ENCODE assay signal across 10 mouse cellular contexts in genomic region chr5:21527488-21527911, GRCm38 (mm10). TPM values are rescaled to one million over a fixed set of nuclear protein-coding genes. Genes with fewer than 3 reads are reported as not detected.
DNase-seq lines count a peak whose midpoint lies in the region; ATAC-seq and TF ChIP-seq lines count a peak whose summit lies in the region.
"Had no signal": no experiment of that assay in that cellular context is flagged by ENCODE, and none has a peak within 500 bp of the region (broad histone marks: within the 10 kb centered on the region; RNA-seq: fewer than 3 reads in every experiment).

No protein-coding gene starts in this region.

- TF ChIP-seq POLR2A in lung, adult 2 months (IDR thresholded peaks at IDR 0.05; ENCODE audit: borderline replicate concordance, extremely low read depth, low read depth, low read length), result no peak

- H3K9ac ChIP-seq in midbrain, postnatal 0 days (replicated peaks; ENCODE audit: low read length, poor library complexity, severe bottlenecking), result no peak overlapping the region
- no peak overlapping the region for H3K9ac ChIP-seq in stomach, embryonic 15.5 days

- no peaks in the 10 kb centered on the region for H3K27me3 ChIP-seq in midbrain, embryonic 10.5 days (ENCODE audit: low read depth, poor library complexity, severe bottlenecking)
- H3K27me3 ChIP-seq in midbrain, postnatal 0 days (ENCODE audit: insufficient read depth, low read length), result no peaks in the 10 kb centered on the region
- H3K27me3 ChIP-seq in stomach, embryonic 15.5 days (replicated peaks), result no peaks in the 10 kb centered on the region

- H3K36me3 ChIP-seq in midbrain, embryonic 10.5 days, result no peaks in the 10 kb centered on the region
- H3K36me3 ChIP-seq in midbrain, postnatal 0 days (ENCODE audit: insufficient read depth, low read length), result no peaks in the 10 kb centered on the region
- H3K36me3 ChIP-seq in stomach, embryonic 15.5 days, result no peaks in the 10 kb centered on the region

- DNase-seq in midbrain, embryonic 10.5 days (ENCODE audit: low spot score), result no peak
- DNase-seq in midbrain, postnatal 0 days (ENCODE audit: low spot score), result no peak
- DNase-seq in heart, adult 18-20 months, result peak; percentile 61 to 79
- peak; percentile 23 for DNase-seq in lung, adult 2 months
- DNase-seq in cerebellum, postnatal 36 days, result no peak
- no peak for DNase-seq in thymus, adult 18-20 months
- DNase-seq: right cerebral cortex, postnatal 25 days had no signal

- H3K4me1 ChIP-seq in midbrain, embryonic 10.5 days, result peaks cover 22% of the 10 kb centered on the region
- H3K4me1 ChIP-seq in midbrain, postnatal 0 days (ENCODE audit: insufficient read depth, low read length), result no peaks in the 10 kb centered on the region
- peaks cover 3% of the 10 kb centered on the region for H3K4me1 ChIP-seq in lung, adult 2 months (ENCODE audit: control insufficient read depth, insufficient read depth, low read length)
- peaks cover 7% of the 10 kb centered on the region; the same call in 1 of the 2 replicates for H3K4me1 ChIP-seq in stomach, embryonic 15.5 days

- TF ChIP-seq CTCF in midbrain, postnatal 0 days (IDR thresholded peaks at IDR 0.05), result no peak
- TF ChIP-seq CTCF in lung, adult 2 months (IDR thresholded peaks at IDR 0.05; ENCODE audit: insufficient read depth, low read length), result no peak

- peak overlapping the region; percentile 69 for H3K27ac ChIP-seq in midbrain, embryonic 10.5 days (replicated peaks)
- H3K27ac ChIP-seq in midbrain, postnatal 0 days (ENCODE audit: low read depth, low read length), result no peak overlapping the region
- peak overlapping the region; percentile 74 for H3K27ac ChIP-seq in stomach, embryonic 15.5 days

- no peak overlapping the region for H3K4me3 ChIP-seq in midbrain, embryonic 10.5 days
- H3K4me3 ChIP-seq in midbrain, postnatal 0 days (ENCODE audit: low read depth, low read length), result no peak overlapping the region
- H3K4me3 ChIP-seq in lung, adult 2 months (replicated peaks; ENCODE audit: extremely low read depth, low read depth, low read length), result no peak overlapping the region
- H3K4me3 ChIP-seq in stomach, embryonic 15.5 days (replicated peaks), result no peak overlapping the region

- ATAC-seq in midbrain, postnatal 0 days (ENCODE audit: low FRiP score), result no peak
- ATAC-seq in stomach, embryonic 15.5 days (ENCODE audit: insufficient read depth, low FRiP score, low read depth), result peak; percentile 59; the same call in 1 of the 2 replicates
- no peak for ATAC-seq in monocyte, adult 5-6 weeks (replicated peaks; ENCODE audit: insufficient number of reproducible peaks, low FRiP score, low TSS enrichment, poor library complexity, severe bottlenecking)

- no peak overlapping the region for H3K4me2 ChIP-seq in midbrain, postnatal 0 days (ENCODE audit: low read depth, low read length, poor library complexity, severe bottlenecking)
- H3K4me2 ChIP-seq in stomach, embryonic 15.5 days, result no peak overlapping the region
- H3K4me2 ChIP-seq: midbrain, embryonic 11.5 days had no signal

- peaks cover 6% of the 10 kb centered on the region; the same call in 1 of the 2 replicates for H3K9me3 ChIP-seq in midbrain, embryonic 10.5 days (replicated peaks)
- H3K9me3 ChIP-seq in midbrain, postnatal 0 days (ENCODE audit: low read length), result no peaks in the 10 kb centered on the region
- H3K9me3 ChIP-seq in stomach, embryonic 15.5 days, result no peaks in the 10 kb centered on the region

- WGBS in midbrain, embryonic 10.5 days, result 62% methylated on average over 4 of the region's 4 CpGs
- 28% methylated on average over 4 of the region's 4 CpGs for WGBS in midbrain, postnatal 0 days
- 41% methylated on average over 4 of the region's 4 CpGs for whole genome bisulfite sequencing in lung, adult 2 months
- 46% methylated on average over 4 of the region's 4 CpGs for WGBS in stomach, embryonic 15.5 days

RNA-seq across cellular contexts. Expression of gene Lrrc17, which starts 15.9 kb away (rescaled TPM):
- polyA plus RNA-seq in midbrain, embryonic 10.5 days (2016; fragmentation: Nextera tagmentation; extraction: Ambion mirVana), result 5.6 and 10.6 TPM in 2 replicates
- 3.7 and 4.5 TPM in 2 replicates for total RNA-seq in midbrain, postnatal 0 days (2014; rRNA removed)
- 3.3 and 3.9 TPM in 2 replicates for polyA plus RNA-seq in midbrain, postnatal 0 days (2015; fragmentation: Nextera tagmentation; extraction: Ambion mirVana)
- 1 to 10 TPM; 2.0 to 2.8 TPM for total RNA-seq in heart, adult 18-20 months (2021)
- polyA plus RNA-seq in lung, adult 2 months (2012; rRNA removed), result 3.7 and 4.6 TPM in 2 replicates
- 55.3 and 57.7 TPM in 2 replicates for polyA plus RNA-seq in stomach, embryonic 15.5 days (2015; fragmentation: Nextera tagmentation; extraction: Ambion mirVana)
- total RNA-seq in monocyte, adult 5-6 weeks (2017), result not detected in 3 replicates

Comparison
In these comparisons a context has a peak if more than half of its experiments do, and no peak if none do; other contexts are left out.
1. DNase-seq: peak in heart, adult 18-20 months (2 of 2) and lung, adult 2 months (single experiment); none in midbrain, embryonic 10.5 days (single experiment), midbrain, postnatal 0 days (single experiment), cerebellum, postnatal 36 days (0 of 2) and thymus, adult 18-20 months (0 of 2).